In the genomic region with DNA sequence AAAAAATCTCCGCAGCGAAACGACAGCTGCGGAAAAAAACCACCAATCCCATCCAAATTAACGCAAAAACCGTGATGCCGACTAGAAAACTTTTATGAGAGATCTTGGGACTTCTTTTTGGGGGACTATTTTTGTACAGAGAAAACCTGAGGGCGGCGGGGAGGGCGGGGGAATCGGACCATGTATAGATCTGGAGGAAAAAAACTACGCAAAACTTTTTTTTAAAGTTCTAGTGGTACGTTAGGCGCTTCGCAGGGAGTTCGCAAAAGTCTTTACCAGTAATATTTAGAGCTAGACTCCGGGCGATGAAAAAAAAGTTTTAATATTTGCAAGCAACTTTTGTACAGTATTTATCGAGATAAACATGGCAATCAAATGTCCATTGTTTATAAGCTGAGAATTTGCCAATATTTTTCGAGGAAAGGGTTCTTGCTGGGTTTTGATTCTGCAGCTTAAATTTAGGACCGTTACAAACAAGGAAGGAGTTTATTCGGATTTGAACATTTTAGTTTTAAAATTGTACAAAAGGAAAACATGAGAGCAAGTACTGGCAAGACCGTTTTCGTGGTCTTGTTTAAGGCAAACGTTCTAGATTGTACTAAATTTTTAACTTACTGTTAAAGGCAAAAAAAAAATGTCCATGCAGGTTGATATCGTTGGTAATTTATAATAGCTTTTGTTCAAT, we compare ENCODE assay signal across 11 mouse cellular contexts. TPM values are rescaled to one million over a fixed set of nuclear protein-coding genes. Genes with fewer than 3 reads are reported as not detected.
DNase-seq lines count a peak whose midpoint lies in the region; ATAC-seq lines count a peak whose summit lies in the region.
"Had no signal": no experiment of that assay in that cellular context is flagged by ENCODE, and none has a peak within 500 bp of the region (broad histone marks: within the 10 kb centered on the region; RNA-seq: fewer than 3 reads in every experiment).

No protein-coding gene starts in this region.

- H3K36me3 ChIP-seq in lung, embryonic 15.5 days = no peaks in the 10 kb centered on the region
- no peaks in the 10 kb centered on the region for H3K36me3 ChIP-seq in forebrain, embryonic 15.5 days
- no peaks in the 10 kb centered on the region for H3K36me3 ChIP-seq in midbrain, embryonic 12.5 days
- H3K36me3 ChIP-seq in kidney, embryonic 14.5 days (ENCODE audit: control insufficient read depth, insufficient read depth, low read length) = no peaks in the 10 kb centered on the region

- peak overlapping the region; percentile 41 for H3K4me3 ChIP-seq in lung, embryonic 15.5 days
- H3K4me3 ChIP-seq in forebrain, embryonic 15.5 days = peak overlapping the region; percentile 60
- H3K4me3 ChIP-seq in midbrain, embryonic 12.5 days = peak overlapping the region; percentile 76
- H3K4me3 ChIP-seq in kidney, embryonic 14.5 days (ENCODE audit: low read length) = no peak overlapping the region
- H3K4me3 ChIP-seq: erythroblast, embryonic 14.5 days had no signal

- no peak for ATAC-seq in lung, embryonic 15.5 days (ENCODE audit: borderline replicate concordance, extremely low read depth, low FRiP score, low TSS enrichment)
- no peak for ATAC-seq in forebrain, embryonic 15.5 days (replicated peaks)
- ATAC-seq in midbrain, embryonic 12.5 days (ENCODE audit: low FRiP score, low read depth) = no peak
- ATAC-seq in kidney, embryonic 14.5 days (ENCODE audit: low FRiP score, low TSS enrichment) = no peak

- WGBS in lung, embryonic 15.5 days = 2% methylated on average over 26 of the region's 26 CpGs
- WGBS in forebrain, embryonic 15.5 days = 1% methylated on average over 26 of the region's 26 CpGs
- WGBS in midbrain, embryonic 12.5 days = under 1% methylated on average over 26 of the region's 26 CpGs
- 2% methylated on average over 26 of the region's 26 CpGs for WGBS in kidney, embryonic 14.5 days

- no peak overlapping the region for H3K4me2 ChIP-seq in lung, embryonic 15.5 days
- peak overlapping the region; percentile 91 for H3K4me2 ChIP-seq in forebrain, embryonic 15.5 days (replicated peaks)
- peak overlapping the region; percentile 88 for H3K4me2 ChIP-seq in midbrain, embryonic 12.5 days (replicated peaks)
- H3K4me2 ChIP-seq in kidney, embryonic 14.5 days (replicated peaks; ENCODE audit: low read depth, low read length) = no peak overlapping the region

- H3K27ac ChIP-seq in lung, embryonic 15.5 days = no peak overlapping the region
- H3K27ac ChIP-seq in forebrain, embryonic 15.5 days (replicated peaks) = peak overlapping the region; percentile 97
- H3K27ac ChIP-seq in midbrain, embryonic 12.5 days (replicated peaks) = peak overlapping the region; percentile 97
- H3K27ac ChIP-seq in kidney, embryonic 14.5 days (ENCODE audit: low read depth, low read length) = no peak overlapping the region

- H3K4me1 ChIP-seq in lung, embryonic 15.5 days = peaks cover 29% of the 10 kb centered on the region
- H3K4me1 ChIP-seq in forebrain, embryonic 15.5 days = peaks cover 46% of the 10 kb centered on the region
- peaks cover 26% of the 10 kb centered on the region for H3K4me1 ChIP-seq in midbrain, embryonic 12.5 days
- peaks cover 13% of the 10 kb centered on the region; the same call in 1 of the 2 replicates for H3K4me1 ChIP-seq in kidney, embryonic 14.5 days (ENCODE audit: control insufficient read depth, insufficient read depth, low read length)

- 0 out of 2 replicates have a peak overlapping the region, but pooled peaks have one; percentile 29 for H3K9ac ChIP-seq in lung, embryonic 15.5 days
- peak overlapping the region; percentile 78 for H3K9ac ChIP-seq in forebrain, embryonic 15.5 days (replicated peaks)
- H3K9ac ChIP-seq in midbrain, embryonic 12.5 days (replicated peaks) = peak overlapping the region; percentile 98
- no peak overlapping the region for H3K9ac ChIP-seq in kidney, embryonic 14.5 days (ENCODE audit: low read depth, low read length)

- H3K9me3 ChIP-seq in lung, embryonic 15.5 days = no peaks in the 10 kb centered on the region
- H3K9me3 ChIP-seq in forebrain, embryonic 15.5 days = no peaks in the 10 kb centered on the region
- no peaks in the 10 kb centered on the region for H3K9me3 ChIP-seq in midbrain, embryonic 12.5 days
- H3K9me3 ChIP-seq in kidney, embryonic 14.5 days (ENCODE audit: control insufficient read depth, low read length) = no peaks in the 10 kb centered on the region

- no peak for DNase-seq in lung, postnatal 14 days
- DNase-seq in adrenal gland, postnatal 10 days = no peak
- no peak for DNase-seq in testis, postnatal 14 days (ENCODE audit: low spot score)
- DNase-seq in adrenal gland, adult 8-10 months = no peak

- peaks cover 90% of the 10 kb centered on the region for H3K27me3 ChIP-seq in lung, embryonic 15.5 days
- H3K27me3 ChIP-seq in forebrain, embryonic 15.5 days = 0 out of 2 replicates have a peak, but pooled peaks cover 2% of the 10 kb centered on the region
- no peaks in the 10 kb centered on the region for H3K27me3 ChIP-seq in midbrain, embryonic 12.5 days
- peaks cover 86% of the 10 kb centered on the region for H3K27me3 ChIP-seq in kidney, embryonic 14.5 days (ENCODE audit: control insufficient read depth, insufficient read depth, low read length)

RNA-seq across cellular contexts. Expression of a gene that starts 1.4 kb away (rescaled TPM):
- 4.1 and 5.3 TPM in 2 replicates for polyA plus RNA-seq in lung, embryonic 15.5 days (2015; fragmentation: Nextera tagmentation; extraction: Ambion mirVana)
- 39.7 and 42.3 TPM in 2 replicates for polyA plus RNA-seq in forebrain, embryonic 15.5 days (2015; fragmentation: Nextera tagmentation; extraction: Ambion mirVana)
- 49.5 and 61.1 TPM in 2 replicates for polyA plus RNA-seq in midbrain, embryonic 12.5 days (2016; fragmentation: Nextera tagmentation; extraction: Ambion mirVana)
- total RNA-seq in adrenal gland, postnatal 10 days (2021) = under 1 TPM; 0.45 TPM
- not detected in 2 replicates for polyA plus RNA-seq in kidney, embryonic 14.5 days (2014; fragmentation: Nextera tagmentation; extraction: Ambion mirVana)
- under 1 TPM; 0.28 to 0.38 (median 0.33) TPM for total RNA-seq in adrenal gland, adult 8-10 months (2022)
- total RNA-seq: hematopoietic stem cell, adult 5-6 weeks; MEL had no signal
- polyA plus RNA-seq: erythroblast, embryonic 14.5 days had no signal

Comparison
In these comparisons a context has a peak if more than half of its experiments do, and no peak if none do; other contexts are left out.
1. H3K27ac ChIP-seq: peak in forebrain, embryonic 15.5 days (single experiment) and midbrain, embryonic 12.5 days (single experiment); none in lung, embryonic 15.5 days (single experiment) and kidney, embryonic 14.5 days (single experiment).
2. H3K4me2 ChIP-seq: peak in forebrain, embryonic 15.5 days (single experiment) and midbrain, embryonic 12.5 days (single experiment); none in lung, embryonic 15.5 days (single experiment) and kidney, embryonic 14.5 days (single experiment).